21 mouse cellular contexts compared by ENCODE assay signal in the genomic region with DNA sequence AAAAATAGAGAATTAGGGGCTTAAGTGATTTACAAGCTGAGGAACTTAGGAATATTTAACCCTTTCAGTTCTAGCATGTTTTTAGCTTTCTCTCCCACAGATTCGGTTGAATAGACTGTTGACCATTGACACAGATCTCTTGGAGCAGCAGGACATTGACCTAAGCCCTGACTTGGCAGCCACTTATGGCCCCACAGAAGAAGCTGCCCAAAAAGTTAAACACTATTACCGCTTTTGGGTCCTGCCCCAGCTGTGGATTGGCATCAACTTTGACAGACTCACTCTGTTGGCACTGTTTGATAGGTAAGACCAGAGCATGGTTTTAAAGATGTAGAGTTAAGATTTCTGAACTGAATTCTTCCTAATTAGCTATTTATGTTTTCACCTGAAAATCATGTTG.
DNase-seq lines count a peak whose midpoint lies in the region; TF ChIP-seq lines count a peak whose summit lies in the region.
"Had no signal": no experiment of that assay in that cellular context is flagged by ENCODE, and none has a peak within 500 bp of the region (broad histone marks: within the 10 kb centered on the region; RNA-seq: fewer than 3 reads in every experiment).

No protein-coding gene starts in this region.

- peak; percentile 80 for DNase-seq in heart, adult 11 months
- no peak for DNase-seq in heart, postnatal 10 days
- DNase-seq in kidney, adult 8-10 months, result peak; percentile 28
- DNase-seq in kidney, postnatal 4 days, result no peak
- peak; percentile 91 for DNase-seq in liver, adult 2 months (ENCODE audit: extremely low read depth, low read depth, low spot score)
- no peak for DNase-seq in liver
- no peak for DNase-seq in neural tube, embryonic 10.5 days (ENCODE audit: extremely low spot score, low spot score)
- DNase-seq: adrenal gland, adult 8-10 months; cerebellum, adult 11 months; cerebellum, adult 2 months; cerebellum, adult 9-11 months; cerebellum, postnatal 25 days; forebrain, postnatal 0 days; gastrocnemius, postnatal 25 days; heart, adult 2 months had no signal

- intact Hi-C loops in heart, postnatal 10 days (cut with DNase I), result no loop called here

- 21% methylated on average over 2 of the region's 2 CpGs for WGBS in liver, adult 2 months

- H3K79me2 ChIP-seq in liver, adult 2 months (ENCODE audit: control insufficient read depth, insufficient read depth, low read length), result peaks cover 7% of the 10 kb centered on the region; the same call in 1 of the 2 replicates

- no peak overlapping the region for H3K9ac ChIP-seq in liver, adult 2 months (ENCODE audit: low read depth, low read length)
- H3K9ac ChIP-seq: embryonic facial prominence, embryonic 12.5 days; embryonic facial prominence, embryonic 15.5 days; forebrain, postnatal 0 days; heart, embryonic 13.5 days; hindbrain, embryonic 12.5 days; hindbrain, embryonic 15.5 days had no signal

- H3K36me3 ChIP-seq in liver, adult 2 months (ENCODE audit: control insufficient read depth, insufficient read depth, low read length), result peaks cover 15% of the 10 kb centered on the region; the same call in 1 of the 2 replicates

- no peak overlapping the region for H3K27ac ChIP-seq in liver, adult 2 months (replicated peaks; ENCODE audit: insufficient read depth, low read depth, low read length)
- H3K27ac ChIP-seq: embryonic facial prominence, embryonic 12.5 days; embryonic facial prominence, embryonic 15.5 days; heart, adult 2 months; heart, embryonic 10.5 days; heart, embryonic 13.5 days; hindbrain, embryonic 12.5 days; hindbrain, embryonic 15.5 days had no signal

- H3K4me3 ChIP-seq in liver, adult 2 months (ENCODE audit: insufficient read depth, low read depth, low read length), result no peak overlapping the region
- H3K4me3 ChIP-seq: embryonic facial prominence, embryonic 12.5 days; embryonic facial prominence, embryonic 15.5 days; heart, adult 2 months; heart, embryonic 10.5 days; heart, embryonic 13.5 days; hindbrain, embryonic 12.5 days; hindbrain, embryonic 15.5 days had no signal

- no peaks in the 10 kb centered on the region for H3K27me3 ChIP-seq in liver, adult 2 months (ENCODE audit: control insufficient read depth, insufficient read depth, low read length)
- H3K27me3 ChIP-seq: embryonic facial prominence, embryonic 12.5 days; embryonic facial prominence, embryonic 15.5 days; heart, embryonic 13.5 days; hindbrain, embryonic 12.5 days; hindbrain, embryonic 15.5 days had no signal

- H3K4me1 ChIP-seq in liver, adult 2 months (ENCODE audit: control insufficient read depth, insufficient read depth, low read length), result peaks cover 13% of the 10 kb centered on the region
- H3K4me1 ChIP-seq: embryonic facial prominence, embryonic 12.5 days; embryonic facial prominence, embryonic 15.5 days; heart, embryonic 10.5 days; heart, embryonic 13.5 days; hindbrain, embryonic 12.5 days; hindbrain, embryonic 15.5 days had no signal

- no peak for TF ChIP-seq CTCF in liver, adult 2 months (IDR thresholded peaks at IDR 0.05; ENCODE audit: low read depth, low read length)

- TF ChIP-seq POLR2A in liver, adult 2 months (IDR thresholded peaks at IDR 0.05; ENCODE audit: extremely low read depth, insufficient read depth, low read length), result no peak

Comparison
In these comparisons a context has a peak if more than half of its experiments do, and no peak if none do; other contexts are left out.
1. DNase-seq: peak in heart, adult 11 months (single experiment), kidney, adult 8-10 months (2 of 2) and liver, adult 2 months (single experiment); none in heart, postnatal 10 days (0 of 2), kidney, postnatal 4 days (0 of 2), liver (single experiment) and neural tube, embryonic 10.5 days (single experiment).